Mouse (Mus musculus) testis, adult 2 months (tissue): ENCODE measurements around the gene Srd5a1. TPM values are rescaled to one million over a fixed set of nuclear protein-coding genes. Genes with fewer than 3 reads are reported as not detected.

ENCODE experiments used
- H3K27ac ChIP-seq: fragments of 200-500 bp; 2 replicates; pipeline ENCODE4 v1.5.1; 2012; ENCODE audit warnings: low read depth, low read length; ENCODE audit not compliant: control insufficient read depth, insufficient read depth
- H3K27me3 ChIP-seq: fragments of 200-500 bp; 2 replicates; pipeline ENCODE4 v1.6.1; 2012; ENCODE audit warnings: mild to moderate bottlenecking, low read length, moderate library complexity; ENCODE audit not compliant: control insufficient read depth, insufficient read depth
- H3K36me3 ChIP-seq: fragments of 200-500 bp; 2 replicates; pipeline ENCODE4 v1.6.1; 2012; ENCODE audit warnings: mild to moderate bottlenecking, low read length; ENCODE audit not compliant: control insufficient read depth, insufficient read depth
- H3K4me1 ChIP-seq: fragments of 200-500 bp; 2 replicates; pipeline ENCODE4 v1.6.1; 2012; ENCODE audit warnings: low read length; ENCODE audit not compliant: control insufficient read depth, insufficient read depth
- H3K4me3 ChIP-seq: fragments of 200-500 bp; 2 replicates; pipeline ENCODE4 v1.5.1; 2012; ENCODE audit warnings: low read depth, mild to moderate bottlenecking, low read length, moderate library complexity, mixed read lengths; ENCODE audit not compliant: control insufficient read depth
- CTCF ChIP-seq: fragments of 200-500 bp; IDR thresholded peaks from 2 replicates; pipeline ENCODE4 v1.5.1; 2012; ENCODE audit warnings: low read depth, mild to moderate bottlenecking, inconsistent platforms, low read length, moderate library complexity; ENCODE audit not compliant: control insufficient read depth, insufficient read depth, insufficient replicate concordance
- POLR2A ChIP-seq: fragments of 200-500 bp; IDR thresholded peaks from 2 replicates; pipeline ENCODE4 v1.6.1; 2012; ENCODE audit warnings: low read depth, mild to moderate bottlenecking, inconsistent platforms, low read length, moderate library complexity; ENCODE audit not compliant: control insufficient read depth
- polyA plus RNA-seq: library from polyadenylated mRNA; depleted of rRNA; stranded (reverse); fragments of >200 nt; gene quantifications from 2 replicates; pipeline ENCODE4 v1.2.3, GENCODE M21; 2012

Srd5a1 gene
- polyA plus RNA-seq, 1 experiment: 4.6 TPM

GRCm38 (mm10) chr13:69642656-69643216, 31.5 kb upstream of the Srd5a1 start:
- Histone ChIP-seq H3K4me1 (peaks cover 3% of the 10 kb centered on the region), H3K27me3 (no peaks in the 10 kb centered on the region), H3K27ac (no peak overlapping the region), H3K4me3 (no peak overlapping the region), H3K36me3 (no peaks in the 10 kb centered on the region)
- TF ChIP-seq CTCF (no peak), POLR2A (no peak)

- Histone ChIP-seq H3K4me1 (no peaks in the 10 kb centered on the region), H3K27me3 (no peaks in the 10 kb centered on the region), H3K27ac (no peak overlapping the region), H3K36me3 (no peaks in the 10 kb centered on the region), H3K4me3 (no peak overlapping the region)
- TF ChIP-seq POLR2A (no peak), CTCF (no peak)
Measured at GRCm38 (mm10) chr13:69641017-69641416, 29.8 kb upstream of the Srd5a1 start.

GRCm38 (mm10) chr13:69640541-69640940, 29.3 kb upstream of the Srd5a1 start:
- H3K27me3 ChIP-seq: no peaks in the 10 kb centered on the region
- TF ChIP-seq POLR2A: no peak
- no peak for TF ChIP-seq CTCF
- peaks cover 2% of the 10 kb centered on the region; the same call in 1 of the 2 replicates for H3K36me3 ChIP-seq
- H3K27ac ChIP-seq: no peak overlapping the region
- no peak overlapping the region for H3K4me3 ChIP-seq
- H3K4me1 ChIP-seq: no peaks in the 10 kb centered on the region

GRCm38 (mm10) chr13:69640126-69640525, 28.9 kb upstream of the Srd5a1 start:
- no peak for TF ChIP-seq CTCF
- TF ChIP-seq POLR2A: no peak
- no peaks in the 10 kb centered on the region for H3K4me1 ChIP-seq
- H3K4me3 ChIP-seq: no peak overlapping the region
- no peaks in the 10 kb centered on the region for H3K27me3 ChIP-seq
- no peak overlapping the region for H3K27ac ChIP-seq
- H3K36me3 ChIP-seq: peaks cover 2% of the 10 kb centered on the region; the same call in 1 of the 2 replicates

- no peaks in the 10 kb centered on the region for H3K4me1 ChIP-seq
- H3K4me3 ChIP-seq: no peak overlapping the region
- peaks cover 5% of the 10 kb centered on the region; the same call in 1 of the 2 replicates for H3K36me3 ChIP-seq
- H3K27me3 ChIP-seq: no peaks in the 10 kb centered on the region
- no peak overlapping the region for H3K27ac ChIP-seq
- TF ChIP-seq POLR2A (no peak), CTCF (no peak)
Measured at GRCm38 (mm10) chr13:69639251-69639650, 28.0 kb upstream of the Srd5a1 start.

- H3K36me3 ChIP-seq: peaks cover 9% of the 10 kb centered on the region
- H3K27me3 ChIP-seq: no peaks in the 10 kb centered on the region
- H3K4me1 ChIP-seq: no peaks in the 10 kb centered on the region
- H3K4me3 ChIP-seq: no peak overlapping the region
- H3K27ac ChIP-seq: no peak overlapping the region
- TF ChIP-seq CTCF: no peak
- no peak for TF ChIP-seq POLR2A
Measured at GRCm38 (mm10) chr13:69638108-69638626, 26.9 kb upstream of the Srd5a1 start.

GRCm38 (mm10) chr13:69637657-69638056, 26.4 kb upstream of the Srd5a1 start:
- peaks cover 12% of the 10 kb centered on the region for H3K36me3 ChIP-seq

GRCm38 (mm10) chr13:69636816-69637215, 25.6 kb upstream of the Srd5a1 start:
- Histone ChIP-seq H3K27me3 (no peaks in the 10 kb centered on the region), H3K36me3 (peaks cover 12% of the 10 kb centered on the region), H3K27ac (no peak overlapping the region), H3K4me1 (no peaks in the 10 kb centered on the region), H3K4me3 (no peak overlapping the region)
- no peak for TF ChIP-seq CTCF
- TF ChIP-seq POLR2A: no peak

More at GRCm38 (mm10) chr13:69637657-69638056, 26.4 kb upstream of the Srd5a1 start:
- H3K4me3 ChIP-seq: no peak overlapping the region
- H3K4me1 ChIP-seq: no peaks in the 10 kb centered on the region
- H3K27ac ChIP-seq: no peak overlapping the region
- no peaks in the 10 kb centered on the region for H3K27me3 ChIP-seq
- TF ChIP-seq POLR2A (no peak), CTCF (no peak)
